Mouse (Mus musculus) heart, postnatal 14 days (tissue): ENCODE results near the gene Adk. TPM values are rescaled to one million over a fixed set of nuclear protein-coding genes. Genes with fewer than 3 reads are reported as not detected.
A peak's percentile ranks its signal among the peaks of the same experiment; 100 is the strongest.
"Not testable (repeated sequence)": the region's sequence is repeated elsewhere in the genome, so short reads cannot be mapped to it uniquely, and the experiment has no call there.

ENCODE experiments used
- DNase-seq, 2 experiments: peaks; one replicate each; pipeline ENCODE4 v3.0.0; 2021 to 2022
- intact Hi-C: fragments of 180-260 bp; cut with DNase I; formaldehyde crosslinking; loops from one replicate; pipeline ENCODE4 v1.15.1; 2025
- total RNA-seq, 2 experiments: library from RNA; stranded (reverse); gene quantifications; 2 replicates each; pipeline ENCODE4 v1.2.3; 2021

The Adk gene
- total RNA-seq, 2 experiments from 2014 or later: 186 to 196 TPM

GRCm38 (mm10) chr14:21090930-21091486 lies 38.6 kb downstream of the Adk start:
- no peak for DNase-seq
- intact Hi-C loops: no loop called here

GRCm38 (mm10) chr14:21094161-21094560 lies 41.8 kb downstream of the Adk start:
- DNase-seq, intact Hi-C loops: not testable (repeated sequence)

- no peak for DNase-seq
- intact Hi-C loops: no loop called here
Measured at GRCm38 (mm10) chr14:21096279-21096678, 43.9 kb downstream of the Adk start.

GRCm38 (mm10) chr14:21096689-21097088 lies 44.3 kb downstream of the Adk start:
- no peak for DNase-seq
- intact Hi-C loops: no loop called here

- no peak for DNase-seq
- intact Hi-C loops: no loop called here
Measured at GRCm38 (mm10) chr14:21099371-21099770, 47.0 kb downstream of the Adk start.

DNA sequence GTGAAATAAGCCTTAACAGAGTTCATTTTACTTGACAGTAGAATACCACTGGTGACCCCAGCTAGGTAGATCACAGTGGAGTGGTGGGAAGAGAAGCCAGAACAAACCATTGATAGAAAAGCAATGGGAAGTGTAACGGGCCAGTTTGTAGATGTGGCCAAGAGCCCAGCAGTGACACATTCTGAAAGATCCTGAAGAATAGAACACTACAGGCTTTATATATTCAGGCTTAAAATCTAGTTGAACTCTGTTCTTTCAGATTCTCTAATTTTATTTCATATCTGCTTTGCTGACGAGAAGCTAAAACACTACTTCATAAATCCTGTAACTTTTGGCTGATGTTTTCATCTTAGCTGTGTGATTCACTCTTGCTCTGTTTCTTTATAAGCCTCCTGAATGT lies 48.5 kb downstream of the Adk start:
- DNase-seq: no peak
- intact Hi-C loops: no loop called here

- intact Hi-C loops: no loop called here
- DNase-seq: peak; percentile 44 to 66
Measured at GRCm38 (mm10) chr14:21101562-21101961, 49.2 kb downstream of the Adk start.

DNA sequence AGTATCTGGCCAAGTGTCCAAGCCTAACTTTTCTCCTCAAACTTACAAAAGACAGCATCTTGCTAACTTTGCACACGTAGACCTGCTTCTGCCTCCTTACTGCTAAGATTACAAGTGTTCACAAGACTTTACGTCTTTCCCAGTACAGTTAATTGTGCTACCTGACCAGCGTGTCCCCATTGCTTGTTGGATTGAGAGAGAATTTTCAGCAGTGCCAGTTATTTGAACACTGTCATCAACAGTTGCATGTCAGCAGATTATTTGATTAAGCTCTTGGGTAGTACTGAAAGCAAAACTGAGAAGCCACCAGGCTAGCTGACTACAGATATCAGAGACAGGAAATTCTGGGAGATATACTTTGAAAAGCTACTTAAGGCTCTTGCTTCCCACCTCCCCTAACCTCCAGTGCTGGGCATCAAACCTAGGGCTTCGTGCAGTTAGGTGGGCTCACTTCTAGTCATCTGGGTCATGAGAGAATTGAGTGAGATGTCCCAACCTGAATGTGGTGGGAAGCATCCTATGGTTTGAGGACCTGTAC lies 50.4 kb downstream of the Adk start:
- intact Hi-C loops: no loop called here
- DNase-seq: no peak

- DNase-seq: no peak
- intact Hi-C loops: no loop called here
Measured at GRCm38 (mm10) chr14:21105049-21105448, 52.7 kb downstream of the Adk start.

DNA sequence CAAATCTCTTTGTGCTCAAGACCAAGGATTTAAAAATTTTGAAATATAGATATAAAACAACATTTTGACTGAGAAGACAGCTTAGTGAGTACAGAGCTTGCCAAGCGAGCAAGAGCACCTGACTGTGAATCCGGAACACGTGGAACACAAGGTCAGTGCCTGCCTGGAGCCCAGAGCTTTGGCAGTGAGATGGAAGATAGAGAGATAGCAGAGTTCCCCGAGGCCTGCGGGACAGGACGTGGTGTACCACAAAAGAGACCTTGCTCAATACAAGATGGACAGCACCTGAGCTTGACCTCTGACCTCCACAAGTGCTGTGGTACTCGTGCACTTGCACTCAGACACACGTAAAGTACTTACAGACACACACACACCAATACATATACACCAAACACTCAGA lies 54.2 kb downstream of the Adk start:
- intact Hi-C loops: no loop called here
- peak in 1 of 2 experiments; percentile 28 for DNase-seq

GRCm38 (mm10) chr14:21107551-21107950 lies 55.2 kb downstream of the Adk start:
- DNase-seq: no peak
- intact Hi-C loops: no loop called here

DNA sequence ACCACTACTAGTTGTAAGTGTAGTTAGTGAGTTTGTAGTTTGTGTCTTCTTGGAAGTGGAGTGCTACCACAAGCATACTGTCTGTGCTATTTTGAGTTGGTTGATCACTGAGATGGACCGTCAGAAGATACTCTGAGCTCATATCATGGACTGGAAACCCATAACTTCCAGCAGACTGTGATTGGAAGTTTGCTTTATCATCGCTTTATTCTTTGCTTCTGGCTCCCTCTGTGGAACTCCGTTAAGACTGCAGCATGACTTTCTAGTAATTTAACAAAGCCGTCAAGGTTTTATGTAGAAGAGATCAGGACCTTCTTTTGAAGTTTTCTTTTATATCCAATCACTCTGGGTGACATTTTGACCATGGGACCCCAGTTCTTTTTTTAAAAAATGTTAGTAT lies 58.1 kb downstream of the Adk start:
- intact Hi-C loops: loop anchor here (5.0 to 10.0 kb wide), 3 partner anchors 33 to 306 kb away; partner anchors contain the start of genes Adk and Ap3m1
- DNase-seq: no peak

DNA sequence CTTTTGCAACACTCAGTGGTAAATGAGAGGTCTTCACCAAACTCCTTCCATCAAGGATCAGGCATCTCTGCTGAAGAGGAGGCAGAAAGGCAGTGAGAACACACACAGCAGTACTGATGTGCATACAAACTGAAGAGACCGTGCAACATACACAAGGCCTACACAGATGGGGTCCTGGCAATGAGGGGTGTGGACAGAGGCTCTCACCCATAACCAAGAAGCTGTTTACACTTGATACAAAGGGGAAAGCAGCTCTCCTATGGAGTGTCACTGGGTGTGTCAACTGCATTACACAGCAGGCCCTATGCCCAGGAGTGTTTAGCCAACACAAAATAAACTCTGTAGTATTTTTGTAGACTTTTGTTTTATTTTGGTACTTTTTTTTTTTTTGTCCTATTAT lies 59.1 kb downstream of the Adk start:
- intact Hi-C loops: loop anchor here (5.0 to 10.0 kb wide), 3 partner anchors 34 to 307 kb away; partner anchors contain the start of genes Adk and Ap3m1
- DNase-seq: no peak

GRCm38 (mm10) chr14:21112174-21112573 lies 59.8 kb downstream of the Adk start:
- DNase-seq: no peak
- intact Hi-C loops: loop anchor here (5.0 to 10.0 kb wide), 3 partner anchors 35 to 307 kb away; partner anchors contain the start of genes Adk and Ap3m1

DNA sequence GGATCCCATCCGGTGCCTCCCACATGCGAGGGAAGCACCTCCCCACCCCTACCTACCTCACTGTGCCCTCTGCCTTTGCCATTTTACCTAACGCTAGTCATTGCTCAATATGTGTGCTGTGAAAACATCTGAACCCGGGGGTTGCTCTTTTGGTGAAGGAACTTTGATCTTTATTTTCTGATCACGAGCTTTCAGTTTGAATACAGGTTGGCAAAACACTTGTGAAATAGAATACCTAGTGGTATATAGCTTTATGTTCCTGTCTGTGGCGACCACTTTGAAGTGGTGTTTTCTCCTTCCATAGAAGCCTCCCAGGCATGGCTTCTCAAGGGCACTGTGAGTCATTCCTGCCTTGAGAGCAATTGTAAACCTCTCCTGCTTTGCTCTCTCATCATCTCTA lies 60.4 kb downstream of the Adk start:
- intact Hi-C loops: loop anchor here (5.0 to 10.0 kb wide), 3 partner anchors 35 to 308 kb away; partner anchors contain the start of genes Adk and Ap3m1
- no peak for DNase-seq

- intact Hi-C loops: loop anchor here (5.0 to 10.0 kb wide), 3 partner anchors 37 to 310 kb away; partner anchors contain the start of genes Adk and Ap3m1
- no peak for DNase-seq
Measured at GRCm38 (mm10) chr14:21114339-21114738, 62.0 kb downstream of the Adk start.

DNA sequence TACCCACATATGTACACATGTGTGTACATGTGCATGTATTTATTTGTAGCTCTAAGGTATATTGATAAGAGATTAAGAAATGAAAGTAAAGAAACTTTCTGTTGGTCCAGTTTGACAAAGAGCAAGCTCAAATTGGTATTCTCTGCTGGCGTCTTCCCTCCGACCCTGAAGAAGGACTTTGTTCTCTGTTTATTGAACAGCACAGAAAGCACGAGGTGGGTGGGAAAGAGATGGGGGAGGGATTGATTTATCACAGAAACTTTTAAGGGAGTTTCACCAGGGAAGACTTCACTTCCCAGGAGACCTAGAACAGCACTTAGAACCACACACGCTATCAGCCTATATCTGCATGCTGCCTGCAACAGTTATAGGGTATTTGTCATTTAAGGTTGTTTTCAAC lies 62.9 kb downstream of the Adk start:
- intact Hi-C loops: loop anchor here (10.0 kb wide), 1 partner anchor 311 kb away; no protein-coding TSS in a partner anchor

DNA sequence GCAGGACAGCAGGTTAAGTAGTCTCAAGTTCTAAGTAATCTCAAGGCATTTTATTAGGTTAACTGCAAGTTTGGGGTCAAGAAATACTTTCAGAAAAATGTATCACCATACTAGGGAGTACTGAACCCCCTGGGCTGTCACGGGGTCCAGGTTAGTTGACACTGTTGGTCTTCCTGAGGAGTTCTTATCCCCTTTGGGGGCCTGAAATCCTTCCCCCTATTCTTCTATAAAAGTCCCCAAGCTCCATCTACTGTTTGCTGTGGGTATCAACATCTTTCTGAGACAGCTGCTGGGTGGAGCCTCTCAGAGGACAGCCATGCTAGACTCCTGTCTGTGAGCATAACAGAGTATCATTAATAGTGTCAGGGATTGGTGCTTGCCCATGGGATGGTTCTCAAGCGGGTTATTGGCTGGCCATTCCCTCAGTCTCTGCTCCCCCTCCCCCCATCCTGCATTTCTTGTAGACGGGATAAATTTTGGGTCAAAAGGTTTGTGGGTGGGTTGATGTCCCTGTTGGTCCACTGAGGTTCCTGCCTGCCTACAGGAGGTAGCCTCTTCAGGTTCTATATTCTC lies 63.6 kb downstream of the Adk start:
- DNase-seq: peak in 1 of 2 experiments; percentile 41
- intact Hi-C loops: loop anchor here (10.0 kb wide), 1 partner anchor 311 kb away; no protein-coding TSS in a partner anchor

More for the DNA sequence above, 62.9 kb downstream of the Adk start:
- DNase-seq: no peak

DNA sequence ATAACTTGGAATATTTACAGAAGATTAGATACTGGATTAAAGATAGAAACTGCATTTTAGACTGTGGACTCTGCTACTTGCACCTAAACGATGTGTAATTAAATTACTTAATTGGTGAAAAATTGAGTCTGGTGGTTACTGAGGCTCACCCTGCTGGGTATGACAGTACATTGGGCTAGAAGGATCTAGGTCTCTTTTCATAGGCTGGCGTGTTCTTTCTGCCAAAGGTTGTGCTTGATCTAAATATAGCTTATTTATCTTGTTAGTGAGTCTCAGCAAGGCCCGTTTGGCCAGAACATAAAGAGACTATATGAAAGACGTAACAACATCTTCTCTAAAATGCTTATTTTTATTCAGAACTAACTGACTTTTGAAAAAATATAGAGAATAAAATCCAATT lies 65.7 kb downstream of the Adk start:
- intact Hi-C loops: loop anchor here (10.0 kb wide), 1 partner anchor 313 kb away; no protein-coding TSS in a partner anchor
- no peak for DNase-seq

- intact Hi-C loops: loop anchor here (5.0 to 10.0 kb wide), 3 partner anchors 315 to 725 kb away; partner anchors contain the start of gene Comtd1
- DNase-seq: peak in 1 of 2 experiments; percentile 26
Measured at GRCm38 (mm10) chr14:21119653-21120313, 67.4 kb downstream of the Adk start.

DNA sequence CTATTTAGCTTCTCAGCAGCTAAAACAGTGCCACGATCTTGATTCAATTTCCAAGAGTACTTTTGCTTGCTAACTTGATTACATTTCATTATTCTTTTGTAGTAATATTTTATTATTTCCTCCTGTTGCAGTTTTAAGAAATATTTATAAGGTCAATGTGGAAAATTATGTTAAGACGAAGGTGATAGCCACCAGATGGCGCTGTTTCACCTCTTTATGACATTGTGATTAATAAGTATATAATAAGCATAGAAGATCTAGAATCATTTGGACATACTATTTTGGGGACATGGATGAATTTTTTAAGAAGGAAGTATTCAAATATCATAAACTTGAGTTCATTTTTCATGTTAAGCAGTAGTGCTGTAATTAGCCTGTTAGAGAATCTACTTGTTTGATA lies 68.1 kb downstream of the Adk start:
- intact Hi-C loops: loop anchor here (5.0 to 10.0 kb wide), 2 partner anchors 622 to 724 kb away; partner anchors contain the start of gene Comtd1
- DNase-seq: peak; percentile 51 to 71
